Mouse (Mus musculus): ENCODE data around the gene Dpp3. TPM values are rescaled to one million over a fixed set of nuclear protein-coding genes. Genes with fewer than 3 reads are reported as not detected.
"Not testable (repeated sequence)": the region's sequence is repeated elsewhere in the genome, so short reads cannot be mapped to it uniquely, and the experiment has no call there.

Gene Dpp3
- total RNA-seq (2021), result 100 to 1,000 TPM in 1 of 2 experiments, 10 to 100 TPM in 1; 86.1 to 110 TPM
- long read RNA-seq, experiment 1, transcript Dpp3-201 (18 exons, 2,683 nt), result major isoform, 81 of 155 reads
- long read RNA-seq, experiment 1, partial matches to known transcripts, result 57 of 155 reads
- long read RNA-seq, experiment 1, other reads (novel, unspliced or antisense), result 17 of 155 reads
- long read RNA-seq, experiment 2, transcript Dpp3-201 (18 exons, 2,683 nt), result major isoform, 30 of 55 reads
- long read RNA-seq, experiment 2, partial matches to known transcripts, result 9 of 55 reads
- long read RNA-seq, experiment 2, other reads (novel, unspliced or antisense), result 16 of 55 reads

DNA sequence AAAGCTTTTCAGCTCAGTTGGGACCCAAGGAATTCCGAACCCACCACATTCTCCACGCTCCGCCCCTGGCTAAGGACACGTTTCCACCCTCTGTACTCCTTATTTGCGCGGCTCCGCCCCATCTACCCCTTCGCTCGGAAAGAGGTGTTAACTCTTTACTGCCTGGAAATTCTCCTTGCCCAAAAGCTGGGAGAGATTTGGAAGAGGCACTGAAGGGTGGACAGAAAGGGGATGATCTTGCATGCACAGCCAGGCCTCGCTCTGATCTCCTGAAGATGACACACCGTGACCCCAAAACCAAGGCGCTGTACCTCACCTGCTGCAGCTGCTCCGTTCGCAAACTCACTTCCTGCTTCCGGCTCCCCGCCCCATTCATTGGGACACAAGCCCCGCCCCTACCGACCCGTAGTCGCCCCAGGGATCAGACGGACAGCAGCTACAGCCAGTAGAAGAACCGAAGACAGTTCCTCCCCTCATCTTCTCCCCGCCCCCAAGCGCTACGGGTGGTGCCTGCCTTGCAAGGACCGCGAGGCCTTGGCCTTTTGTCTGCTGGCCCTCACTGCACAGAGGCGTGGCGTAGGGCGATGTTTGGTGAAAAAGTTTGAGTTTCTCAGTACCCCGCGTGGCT lies at the start of gene Dpp3:
TSS of gene Dpp3 (minus strand) at position 384 of the 628 bp plus-strand sequence.
- peak; percentile 100 for DNase-seq

DNA sequence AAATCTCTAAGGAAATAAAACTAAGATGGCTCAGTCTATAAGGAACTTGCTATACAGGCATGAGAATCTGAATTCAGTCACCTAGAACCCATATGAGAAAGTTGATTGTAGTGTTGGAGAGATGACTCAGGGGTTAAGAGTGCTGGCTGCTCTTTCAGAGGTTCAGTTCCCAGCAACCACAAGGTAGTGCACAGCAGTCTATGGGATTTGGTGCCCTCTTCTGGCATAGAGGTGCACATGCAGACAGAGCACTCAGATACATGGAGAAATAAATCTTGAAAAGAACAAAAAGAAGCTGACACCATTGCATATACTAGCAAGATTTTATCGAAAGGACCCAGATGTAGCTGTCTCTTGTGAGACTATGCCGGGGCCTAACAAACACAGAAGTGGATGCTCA lies 40.1 kb upstream of the Dpp3 start:
- DNase-seq, result no peak

DNA sequence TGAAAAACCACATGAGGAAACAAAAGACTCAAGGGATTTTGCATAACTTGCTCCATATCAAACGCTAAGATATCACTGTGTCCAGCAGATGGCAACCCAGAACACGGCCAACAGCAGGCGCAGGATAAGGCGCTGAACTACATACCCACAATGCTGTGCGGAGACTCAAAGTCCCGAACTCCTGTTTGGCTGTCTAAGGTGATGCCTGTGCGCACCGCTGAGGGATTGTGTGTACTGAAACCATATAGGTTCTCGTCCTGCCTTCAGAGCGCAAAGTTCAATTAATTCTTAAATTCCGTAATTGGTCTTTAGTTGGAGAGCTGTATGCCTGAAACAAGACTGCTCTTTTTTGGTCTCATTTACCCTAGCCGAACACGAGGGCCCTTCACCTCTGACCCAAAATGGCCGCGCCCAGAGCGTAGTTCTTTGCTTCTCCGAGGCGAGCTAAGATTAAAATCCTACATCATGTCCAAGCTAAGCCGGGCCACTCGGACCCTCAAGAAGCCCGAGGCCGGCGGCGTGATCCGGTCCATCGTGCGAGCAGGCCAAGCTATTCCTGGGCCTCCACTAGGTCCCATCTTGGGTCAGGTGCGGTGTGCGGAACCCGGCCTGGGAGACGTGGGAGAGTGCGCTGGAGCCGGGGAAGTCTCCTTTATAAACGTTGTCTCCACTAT lies 34.0 kb upstream of the Dpp3 start, which contains the start of gene Mrpl11:
TSS of gene Mrpl11 (plus strand) at position 220 of the 674 bp plus-strand sequence.
- DNase-seq, result peak; percentile 87 to 88

GRCm38 (mm10) chr19:4948641-4949040 lies 20.6 kb upstream of the Dpp3 start:
- not testable (repeated sequence) for DNase-seq

- DNase-seq, result no peak
Observed at GRCm38 (mm10) chr19:4945540-4945939, 17.5 kb upstream of the Dpp3 start.

DNA sequence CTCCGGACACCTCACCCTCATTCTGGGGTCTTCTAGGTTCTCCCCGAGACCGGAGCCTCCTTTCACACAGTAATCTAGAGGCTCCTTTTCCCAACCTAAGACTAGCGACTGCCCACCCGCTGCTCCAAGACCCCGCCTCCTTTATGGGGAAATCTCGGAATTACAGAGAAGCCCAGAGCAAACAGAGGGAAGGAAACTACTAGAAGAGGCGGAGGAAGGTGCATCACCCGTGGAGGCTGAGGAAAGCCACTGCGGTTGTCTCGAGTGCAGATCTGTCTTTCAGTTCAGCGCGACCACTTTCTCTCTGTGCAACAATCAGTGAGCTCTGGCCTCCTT lies 15.1 kb upstream of the Dpp3 start:
- peak in 1 of 2 experiments; percentile 38 for DNase-seq

DNA sequence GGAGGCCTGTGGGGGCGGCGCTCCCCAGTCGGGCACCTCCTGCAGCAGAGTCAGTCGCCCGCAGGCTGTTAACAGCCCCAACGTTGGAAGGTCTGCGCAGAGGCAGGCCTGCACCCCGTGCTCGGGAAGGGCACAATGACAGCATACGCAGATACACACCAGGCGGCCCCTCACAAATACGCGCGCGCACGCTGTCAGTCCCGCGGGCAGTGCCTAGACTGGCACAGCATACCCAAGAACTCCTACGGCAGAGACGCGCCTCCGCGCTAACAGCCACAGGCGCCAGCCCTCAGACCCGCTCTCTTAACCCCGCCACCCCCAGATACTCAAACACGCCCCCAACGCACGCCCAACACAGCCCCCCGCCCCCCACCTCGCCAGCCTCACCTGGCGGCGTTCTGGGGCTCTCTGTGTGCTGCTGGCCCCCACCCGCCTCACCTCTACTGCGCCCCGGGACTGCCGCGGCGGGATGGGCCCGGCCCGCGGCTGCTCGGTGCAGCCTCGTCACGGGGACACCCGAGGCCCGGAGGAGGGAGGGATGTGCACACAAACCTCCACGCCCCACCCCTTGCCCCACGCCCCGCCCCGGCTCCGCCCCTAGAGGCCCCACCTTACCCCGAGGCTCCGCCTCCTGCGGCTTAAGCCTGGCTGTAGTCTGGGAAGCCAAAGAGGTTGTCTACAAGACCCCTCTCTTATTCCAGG lies 14.6 kb upstream of the Dpp3 start, which contains the start of gene Peli3:
TSS of gene Peli3 (minus strand) at position 577 of the 702 bp plus-strand sequence.
- DNase-seq, result peak; percentile 91 to 94

- no peak for DNase-seq
Observed at GRCm38 (mm10) chr19:4937444-4938310, 9.6 kb upstream of the Dpp3 start.

DNA sequence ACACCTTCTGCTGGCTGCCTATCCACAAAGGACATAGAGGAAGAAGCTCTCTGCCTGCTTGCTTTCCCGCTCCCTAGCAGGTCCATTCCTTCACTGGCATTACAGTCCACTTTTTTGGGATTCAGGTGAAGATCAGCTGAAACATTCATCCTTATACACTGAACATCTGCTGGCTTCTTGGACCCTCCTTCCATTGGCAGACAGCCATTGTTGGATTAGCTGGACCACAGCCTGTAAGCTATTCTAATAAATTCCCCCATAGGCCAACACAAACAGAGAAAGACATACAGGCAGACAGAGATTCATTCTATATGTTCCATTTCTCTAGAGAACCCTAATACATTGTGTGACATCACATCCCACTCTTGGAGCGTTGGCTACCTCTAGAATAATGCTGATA lies 8.8 kb upstream of the Dpp3 start:
- DNase-seq, result no peak

DNA sequence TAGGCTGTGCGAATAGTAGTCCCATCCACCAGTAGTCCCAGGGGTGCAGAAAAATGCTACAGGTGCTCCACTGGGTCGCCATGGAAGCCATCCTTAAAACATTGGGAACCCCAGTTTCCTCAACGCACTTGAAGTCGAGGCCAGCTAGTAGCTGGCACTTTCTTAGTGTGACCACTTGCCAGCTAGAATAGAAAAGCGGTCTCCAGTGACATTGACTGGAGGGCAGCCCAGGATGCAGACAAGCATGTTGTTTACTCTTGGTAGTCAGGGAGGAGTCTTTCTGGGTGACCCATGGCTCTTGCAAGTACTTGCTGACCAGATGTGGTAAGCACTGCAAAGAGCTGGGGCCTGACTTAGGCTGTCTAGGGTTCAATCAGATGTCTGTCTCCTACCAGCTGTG lies 694 bp upstream of the Dpp3 start:
- DNase-seq, result peak in 1 of 2 experiments; percentile 44

- DNase-seq, result no peak
Observed at GRCm38 (mm10) chr19:4925121-4925860, 2.8 kb downstream of the Dpp3 start.

DNA sequence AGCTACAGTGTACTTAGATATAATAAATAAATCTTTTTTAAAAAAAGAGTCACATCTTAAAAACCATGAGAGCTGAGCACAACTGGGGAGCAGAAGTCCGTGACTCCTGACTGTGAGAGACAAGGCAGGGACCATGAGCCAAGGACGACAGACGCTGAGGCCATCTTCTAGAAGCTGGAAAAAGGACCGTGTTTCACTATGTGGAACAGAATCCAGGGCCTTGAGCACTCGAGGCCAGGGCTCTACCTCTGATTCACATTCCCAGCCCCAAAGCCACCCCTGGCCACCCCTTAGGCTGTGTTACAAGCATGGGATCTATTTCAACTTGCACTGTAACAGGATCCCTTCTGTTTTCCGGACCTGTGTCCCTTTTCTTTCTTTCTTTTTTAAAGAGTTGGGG lies 8.4 kb downstream of the Dpp3 start:
- peak in 1 of 2 experiments; percentile 56 for DNase-seq

- no peak for DNase-seq
Observed at GRCm38 (mm10) chr19:4916827-4917226, 11.3 kb downstream of the Dpp3 start.

DNA sequence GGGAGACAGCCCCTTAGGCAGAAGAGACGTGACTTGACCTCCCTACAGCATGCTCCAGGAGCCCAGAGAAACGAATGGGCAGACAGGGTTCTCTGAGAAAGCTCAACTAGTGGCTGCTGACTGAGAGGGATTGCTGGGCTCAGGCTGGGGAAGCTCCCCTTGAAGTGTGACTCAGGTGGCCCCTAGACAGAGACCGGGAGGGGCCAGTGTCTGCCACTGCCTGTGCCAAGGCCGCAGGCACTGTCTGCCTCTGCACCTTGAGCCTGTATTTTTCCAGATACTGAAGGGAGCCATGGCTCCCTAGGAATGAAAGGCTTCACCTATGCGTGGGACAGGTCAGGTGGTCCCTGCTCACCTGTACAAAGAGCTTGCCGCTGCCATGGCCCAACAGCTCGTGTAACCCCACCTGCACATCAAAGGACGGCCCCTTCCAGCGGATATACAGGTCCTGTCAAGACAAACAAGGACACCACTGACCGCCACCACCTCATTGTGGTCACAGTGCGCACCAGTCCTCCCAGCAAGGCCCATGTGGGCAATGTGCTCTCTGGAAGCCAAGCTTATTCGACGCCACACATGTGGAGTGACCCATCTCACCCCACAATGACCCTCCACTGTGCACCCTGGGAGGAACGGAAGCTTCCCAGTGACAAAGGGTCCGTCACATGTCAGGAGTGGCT lies 12.0 kb downstream of the Dpp3 start:
- peak; percentile 68 to 73 for DNase-seq

- peak in 1 of 2 experiments; percentile 44 for DNase-seq
Observed at GRCm38 (mm10) chr19:4909376-4909775, 18.7 kb downstream of the Dpp3 start.

DNA sequence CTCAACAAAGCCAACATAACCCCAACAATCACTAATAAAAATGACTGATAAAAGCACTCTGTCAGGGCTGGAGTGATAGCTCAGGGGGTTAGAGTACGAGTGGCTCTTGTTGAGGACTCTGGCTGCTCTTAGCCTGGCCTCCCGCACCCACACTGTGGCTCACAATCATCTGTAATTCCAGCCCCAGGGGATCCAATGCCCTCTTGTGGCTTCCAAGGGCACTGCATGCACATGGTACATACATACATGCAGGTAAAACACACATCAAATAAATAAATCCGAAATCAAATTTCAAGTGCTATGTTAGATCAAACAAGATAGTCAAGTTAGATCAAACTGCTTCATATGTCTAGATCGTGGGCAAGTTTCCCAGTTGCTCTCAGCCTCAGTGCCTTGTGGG lies 20.0 kb downstream of the Dpp3 start:
- DNase-seq, result peak; percentile 48 to 53

DNA sequence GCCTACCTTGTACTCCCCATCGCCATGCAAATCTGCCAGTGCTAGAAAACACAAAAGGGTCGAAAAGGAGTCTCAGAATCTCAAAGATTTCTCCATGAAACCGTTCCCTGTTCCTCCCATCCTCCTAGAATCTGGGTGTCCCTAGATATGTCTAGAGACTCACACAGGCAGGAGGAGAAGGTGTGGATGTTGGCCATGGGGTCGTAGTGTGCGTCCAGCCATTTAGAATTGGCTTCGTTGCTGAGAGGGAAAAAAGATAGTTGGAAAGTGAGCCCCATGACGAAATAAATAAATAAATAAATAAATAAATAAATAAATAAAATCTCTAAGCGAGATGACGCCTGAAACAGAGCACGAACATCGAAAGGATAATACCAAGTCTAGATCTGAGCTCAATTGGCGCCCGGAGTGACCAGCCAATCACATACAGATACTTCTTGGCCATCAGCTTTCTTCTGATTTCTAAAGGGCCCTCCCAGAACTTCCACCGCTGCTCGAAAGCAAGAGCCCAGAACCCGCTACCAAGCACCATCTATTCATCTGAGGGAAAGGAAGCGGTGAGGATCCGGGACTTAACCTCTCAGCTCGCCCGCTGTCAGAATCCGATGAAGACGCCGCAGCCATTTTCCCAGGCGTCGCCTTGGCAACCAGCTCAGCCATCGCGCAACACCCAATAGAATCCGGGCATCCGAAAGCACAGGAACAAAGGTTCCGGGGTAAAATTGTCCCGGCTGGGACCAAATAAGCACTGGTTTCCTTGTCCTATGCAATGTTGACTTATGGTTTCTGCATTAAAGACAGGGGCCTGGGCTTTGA lies 21.9 kb downstream of the Dpp3 start, which contains the start of gene Bbs1:
TSS of gene Bbs1 (minus strand) at position 650 of the 816 bp plus-strand sequence.
- DNase-seq, result peak; percentile 83 to 84

- DNase-seq, result no peak
Observed at GRCm38 (mm10) chr19:4899888-4900287, 28.2 kb downstream of the Dpp3 start.

- DNase-seq, result no peak
Observed at GRCm38 (mm10) chr19:4898972-4899371, 29.1 kb downstream of the Dpp3 start.

All from adrenal gland, postnatal 36 days (tissue).